In the genomic region with DNA sequence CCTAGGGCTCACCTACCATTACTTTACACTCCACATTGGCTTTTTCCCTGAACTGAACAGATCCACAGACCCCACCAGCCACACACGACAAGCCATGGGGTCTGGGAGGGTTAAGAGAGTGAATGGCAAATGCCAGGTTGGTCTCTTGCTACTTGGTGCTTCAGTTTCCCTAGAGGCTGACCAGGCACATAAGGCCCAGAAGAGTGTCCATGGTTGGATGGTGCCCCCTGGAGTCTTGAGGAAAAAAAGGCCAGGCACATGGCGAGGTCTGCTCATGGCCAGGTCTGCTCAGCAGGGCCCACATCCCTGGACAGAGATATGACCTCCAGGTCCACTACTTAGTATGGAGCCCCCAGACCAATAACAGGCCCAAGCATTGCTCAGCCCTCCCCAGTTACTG, we compare ENCODE assay signal across 9 mouse cellular contexts. TPM values are rescaled to one million over a fixed set of nuclear protein-coding genes. Genes with fewer than 3 reads are reported as not detected.
A peak's percentile ranks its signal among the peaks of the same experiment; 100 is the strongest.
DNase-seq lines count a peak whose midpoint lies in the region; ATAC-seq lines count a peak whose summit lies in the region.
"Had no signal": no experiment of that assay in that cellular context is flagged by ENCODE, and none has a peak within 500 bp of the region (broad histone marks: within the 10 kb centered on the region; RNA-seq: fewer than 3 reads in every experiment).

No protein-coding gene starts in this region.

- no peak overlapping the region for H3K4me3 ChIP-seq in kidney, embryonic 15.5 days (replicated peaks)
- no peak overlapping the region for H3K4me3 ChIP-seq in limb, embryonic 10.5 days
- H3K4me3 ChIP-seq: heart, embryonic 15.5 days had no signal

- WGBS in kidney, embryonic 15.5 days: 98% methylated on average over 2 of the region's 2 CpGs
- 95% methylated on average over 2 of the region's 2 CpGs for WGBS in limb, embryonic 10.5 days

- H3K27ac ChIP-seq in kidney, embryonic 15.5 days: no peak overlapping the region
- peak overlapping the region; percentile 50; the same call in 1 of the 2 replicates for H3K27ac ChIP-seq in limb, embryonic 10.5 days

- H3K9me3 ChIP-seq in kidney, embryonic 15.5 days (replicated peaks): no peaks in the 10 kb centered on the region
- H3K9me3 ChIP-seq in limb, embryonic 10.5 days (replicated peaks): no peaks in the 10 kb centered on the region
- H3K9me3 ChIP-seq: heart, embryonic 15.5 days had no signal

- H3K27me3 ChIP-seq in kidney, embryonic 15.5 days: no peaks in the 10 kb centered on the region
- H3K27me3 ChIP-seq in limb, embryonic 10.5 days (ENCODE audit: low read depth, poor library complexity, severe bottlenecking): no peaks in the 10 kb centered on the region
- H3K27me3 ChIP-seq: heart, embryonic 15.5 days had no signal

- DNase-seq in kidney, adult 18-20 months: peak; percentile 34
- peak; percentile 35 to 50 for DNase-seq in B cell, adult 2 months
- DNase-seq in cerebellum, adult 8-10 months: peak; percentile 56
- no peak for DNase-seq in limb, embryonic 10.5 days (ENCODE audit: low spot score)
- DNase-seq in frontal cortex, postnatal 25 days (ENCODE audit: low spot score in 2 of 2): no peak
- no peak for DNase-seq in urinary bladder, postnatal 25 days (ENCODE audit: low spot score)
- DNase-seq in testis, postnatal 10 days (ENCODE audit: low spot score): no peak

- H3K9ac ChIP-seq in kidney, embryonic 15.5 days: no peak overlapping the region
- H3K9ac ChIP-seq: heart, embryonic 15.5 days had no signal

- ATAC-seq in kidney, embryonic 15.5 days (replicated peaks; ENCODE audit: low FRiP score): no peak

- H3K4me1 ChIP-seq in kidney, embryonic 15.5 days: peaks cover 22% of the 10 kb centered on the region
- peaks cover 29% of the 10 kb centered on the region for H3K4me1 ChIP-seq in limb, embryonic 10.5 days

- peaks cover 32% of the 10 kb centered on the region for H3K36me3 ChIP-seq in kidney, embryonic 15.5 days
- no peaks in the 10 kb centered on the region for H3K36me3 ChIP-seq in limb, embryonic 10.5 days
- H3K36me3 ChIP-seq: heart, embryonic 15.5 days had no signal

- H3K4me2 ChIP-seq in kidney, embryonic 15.5 days: no peak overlapping the region
- H3K4me2 ChIP-seq: heart, embryonic 15.5 days had no signal

RNA-seq across cellular contexts. Expression of gene Tnnt3, which starts 0.9 kb away (rescaled TPM):
- 23.5 and 46.2 TPM in 2 replicates for polyA plus RNA-seq in kidney, embryonic 15.5 days (2015; fragmentation: Nextera tagmentation; extraction: Ambion mirVana)
- polyA plus RNA-seq in limb, embryonic 10.5 days (2016; fragmentation: Nextera tagmentation; extraction: Ambion mirVana): 1.6 and 1.7 TPM in 2 replicates

RNA-seq across cellular contexts. Expression of gene Mrpl23, which starts 34.7 kb away (rescaled TPM):
- 25.8 and 26.8 TPM in 2 replicates for polyA plus RNA-seq in kidney, embryonic 15.5 days (2015; fragmentation: Nextera tagmentation; extraction: Ambion mirVana)
- 25.9 and 33.7 TPM in 2 replicates for polyA plus RNA-seq in limb, embryonic 10.5 days (2016; fragmentation: Nextera tagmentation; extraction: Ambion mirVana)

RNA-seq across cellular contexts. Expression of gene Lsp1, which starts 37.2 kb away (rescaled TPM):
- 115 and 139 TPM in 2 replicates for polyA plus RNA-seq in kidney, embryonic 15.5 days (2015; fragmentation: Nextera tagmentation; extraction: Ambion mirVana)
- 28.7 and 31.1 TPM in 2 replicates for polyA plus RNA-seq in limb, embryonic 10.5 days (2016; fragmentation: Nextera tagmentation; extraction: Ambion mirVana)

RNA-seq across cellular contexts. Expression of gene Tnni2, which starts 56.2 kb away (rescaled TPM):
- 19.0 and 45.8 TPM in 2 replicates for polyA plus RNA-seq in kidney, embryonic 15.5 days (2015; fragmentation: Nextera tagmentation; extraction: Ambion mirVana)
- 2.4 and 3.6 TPM in 2 replicates for polyA plus RNA-seq in limb, embryonic 10.5 days (2016; fragmentation: Nextera tagmentation; extraction: Ambion mirVana)

Comparison
In these comparisons a context has a peak if more than half of its experiments do, and no peak if none do; other contexts are left out.
1. DNase-seq: peak in kidney, adult 18-20 months (single experiment), B cell, adult 2 months (2 of 2) and cerebellum, adult 8-10 months (single experiment); none in limb, embryonic 10.5 days (single experiment), frontal cortex, postnatal 25 days (0 of 2), urinary bladder, postnatal 25 days (single experiment) and testis, postnatal 10 days (single experiment).